8 mouse cellular contexts compared by ENCODE assay signal in the genomic region with DNA sequence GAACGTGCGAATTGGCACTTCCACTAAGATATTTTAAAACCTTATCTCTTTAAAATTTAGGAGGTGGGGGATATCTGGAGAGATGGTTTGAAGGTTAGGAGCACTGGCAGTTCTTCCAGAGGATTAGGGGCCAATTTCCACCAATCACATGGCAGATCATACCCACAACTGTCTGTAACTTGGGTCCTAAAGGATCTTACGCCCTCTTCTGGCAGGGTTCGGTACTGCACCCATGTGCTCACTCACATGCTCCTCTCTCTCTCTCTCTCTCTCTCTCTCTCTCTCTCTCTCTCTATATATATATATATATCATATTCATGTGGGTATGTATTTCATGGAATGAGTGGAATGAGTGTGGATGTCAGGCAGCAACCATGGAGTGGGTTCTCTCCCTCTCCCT.
DNase-seq lines count a peak whose midpoint lies in the region; ATAC-seq and TF ChIP-seq lines count a peak whose summit lies in the region.

No protein-coding gene starts in this region.

- H3K27ac ChIP-seq in forebrain, embryonic 11.5 days (ENCODE audit: low read depth, low read length): no peak overlapping the region
- H3K27ac ChIP-seq in forebrain, embryonic 14.5 days (ENCODE audit: low read depth, low read length): no peak overlapping the region
- H3K27ac ChIP-seq in midbrain, postnatal 0 days (ENCODE audit: low read depth, low read length): no peak overlapping the region
- no peak overlapping the region for H3K27ac ChIP-seq in midbrain, embryonic 15.5 days
- no peak overlapping the region for H3K27ac ChIP-seq in neural tube, embryonic 11.5 days (ENCODE audit: low read depth, low read length)
- no peak overlapping the region for H3K27ac ChIP-seq in cerebellum, adult 2 months (ENCODE audit: insufficient read depth, low read length)

- H3K9me3 ChIP-seq in forebrain, embryonic 11.5 days (ENCODE audit: control insufficient read depth, low read length): no peaks in the 10 kb centered on the region
- H3K9me3 ChIP-seq in forebrain, embryonic 14.5 days (replicated peaks; ENCODE audit: control insufficient read depth, low read length): no peaks in the 10 kb centered on the region
- no peaks in the 10 kb centered on the region for H3K9me3 ChIP-seq in midbrain, postnatal 0 days (ENCODE audit: low read length)
- H3K9me3 ChIP-seq in midbrain, embryonic 15.5 days: no peaks in the 10 kb centered on the region
- H3K9me3 ChIP-seq in neural tube, embryonic 11.5 days (ENCODE audit: control insufficient read depth, low read length): no peaks in the 10 kb centered on the region

- ATAC-seq in forebrain, embryonic 11.5 days (replicated peaks; ENCODE audit: low FRiP score): peak; percentile 42; the same call in 1 of the 2 replicates
- ATAC-seq in forebrain, embryonic 14.5 days: no peak
- ATAC-seq in midbrain, postnatal 0 days (ENCODE audit: low FRiP score): no peak
- ATAC-seq in midbrain, embryonic 15.5 days (replicated peaks): no peak
- no peak for ATAC-seq in neural tube, embryonic 11.5 days (ENCODE audit: insufficient read depth, low FRiP score, low TSS enrichment)

- H3K27me3 ChIP-seq in forebrain, embryonic 11.5 days (ENCODE audit: control insufficient read depth, insufficient read depth, low read length): peaks cover 3% of the 10 kb centered on the region; the same call in 1 of the 2 replicates
- H3K27me3 ChIP-seq in forebrain, embryonic 14.5 days (replicated peaks; ENCODE audit: control insufficient read depth, insufficient read depth, low read length): no peaks in the 10 kb centered on the region
- H3K27me3 ChIP-seq in midbrain, postnatal 0 days (ENCODE audit: insufficient read depth, low read length): no peaks in the 10 kb centered on the region; the same call in 1 of the 2 replicates
- H3K27me3 ChIP-seq in midbrain, embryonic 15.5 days (replicated peaks): peaks cover 7% of the 10 kb centered on the region
- H3K27me3 ChIP-seq in neural tube, embryonic 11.5 days (ENCODE audit: control insufficient read depth, insufficient read depth, low read length): peaks cover 3% of the 10 kb centered on the region; the same call in 1 of the 2 replicates
- no peaks in the 10 kb centered on the region for H3K27me3 ChIP-seq in cerebellum, adult 2 months (ENCODE audit: control insufficient read depth, insufficient read depth, low read length)

- H3K36me3 ChIP-seq in forebrain, embryonic 11.5 days (ENCODE audit: control insufficient read depth, insufficient read depth, low read length): no peaks in the 10 kb centered on the region
- no peaks in the 10 kb centered on the region for H3K36me3 ChIP-seq in forebrain, embryonic 14.5 days (ENCODE audit: control insufficient read depth, insufficient read depth, low read length)
- no peaks in the 10 kb centered on the region for H3K36me3 ChIP-seq in midbrain, postnatal 0 days (ENCODE audit: insufficient read depth, low read length)
- H3K36me3 ChIP-seq in midbrain, embryonic 15.5 days (replicated peaks): no peaks in the 10 kb centered on the region
- no peaks in the 10 kb centered on the region for H3K36me3 ChIP-seq in neural tube, embryonic 11.5 days (ENCODE audit: control insufficient read depth, insufficient read depth, low read length)

- no peak overlapping the region for H3K4me3 ChIP-seq in forebrain, embryonic 11.5 days (ENCODE audit: low read depth, low read length)
- H3K4me3 ChIP-seq in forebrain, embryonic 14.5 days (ENCODE audit: low read depth, low read length): no peak overlapping the region
- no peak overlapping the region for H3K4me3 ChIP-seq in midbrain, postnatal 0 days (ENCODE audit: low read depth, low read length)
- no peak overlapping the region for H3K4me3 ChIP-seq in midbrain, embryonic 15.5 days
- H3K4me3 ChIP-seq in neural tube, embryonic 11.5 days (ENCODE audit: low read depth, low read length): no peak overlapping the region
- no peak overlapping the region for H3K4me3 ChIP-seq in cerebellum, adult 2 months (replicated peaks; ENCODE audit: insufficient read depth, low read depth, low read length)

- no peaks in the 10 kb centered on the region for H3K4me1 ChIP-seq in forebrain, embryonic 11.5 days (replicated peaks; ENCODE audit: control insufficient read depth, insufficient read depth, low read length)
- no peaks in the 10 kb centered on the region for H3K4me1 ChIP-seq in forebrain, embryonic 14.5 days (ENCODE audit: control insufficient read depth, insufficient read depth, low read length)
- H3K4me1 ChIP-seq in midbrain, postnatal 0 days (ENCODE audit: insufficient read depth, low read length): no peaks in the 10 kb centered on the region
- H3K4me1 ChIP-seq in midbrain, embryonic 15.5 days: no peaks in the 10 kb centered on the region
- no peaks in the 10 kb centered on the region for H3K4me1 ChIP-seq in neural tube, embryonic 11.5 days (ENCODE audit: control insufficient read depth, insufficient read depth, low read length)
- H3K4me1 ChIP-seq in cerebellum, adult 2 months (ENCODE audit: control insufficient read depth, insufficient read depth, low read length): no peaks in the 10 kb centered on the region

- peak; percentile 40 for TF ChIP-seq CTCF in midbrain, postnatal 0 days (IDR thresholded peaks at IDR 0.05)
- TF ChIP-seq CTCF in cerebellum, adult 2 months (IDR thresholded peaks at IDR 0.05; ENCODE audit: borderline replicate concordance, insufficient read depth, low read depth, low read length): no peak

- no peak overlapping the region for H3K9ac ChIP-seq in forebrain, embryonic 11.5 days (ENCODE audit: low read length)
- H3K9ac ChIP-seq in forebrain, embryonic 14.5 days (ENCODE audit: low read length): no peak overlapping the region
- H3K9ac ChIP-seq in midbrain, postnatal 0 days (replicated peaks; ENCODE audit: low read length, poor library complexity, severe bottlenecking): no peak overlapping the region
- no peak overlapping the region for H3K9ac ChIP-seq in midbrain, embryonic 15.5 days
- H3K9ac ChIP-seq in neural tube, embryonic 11.5 days (ENCODE audit: low read length): no peak overlapping the region

- no peak overlapping the region for H3K4me2 ChIP-seq in forebrain, embryonic 11.5 days (ENCODE audit: low read depth, low read length, severe bottlenecking)
- H3K4me2 ChIP-seq in forebrain, embryonic 14.5 days (ENCODE audit: low read length): no peak overlapping the region
- no peak overlapping the region for H3K4me2 ChIP-seq in midbrain, postnatal 0 days (ENCODE audit: low read depth, low read length, poor library complexity, severe bottlenecking)
- no peak overlapping the region for H3K4me2 ChIP-seq in midbrain, embryonic 15.5 days
- no peak overlapping the region for H3K4me2 ChIP-seq in neural tube, embryonic 11.5 days (ENCODE audit: low read depth)

- DNase-seq in forebrain, embryonic 11.5 days (ENCODE audit: low spot score): peak; percentile 54
- DNase-seq in forebrain, embryonic 14.5 days (ENCODE audit: low spot score): no peak
- DNase-seq in midbrain, postnatal 0 days (ENCODE audit: low spot score): no peak
- peak; percentile 4 for DNase-seq in embryo, embryonic 9.5 days (ENCODE audit: extremely low spot score)
- peak; percentile 18 for DNase-seq in neural tube, embryonic 11.5 days (ENCODE audit: low spot score)
- DNase-seq in cerebellum, adult 8-10 months: no peak
- no peak for DNase-seq in cerebellum, adult 2 months

- WGBS in forebrain, embryonic 11.5 days: 40% methylated on average over 4 of the region's 4 CpGs
- 47% methylated on average over 4 of the region's 4 CpGs for WGBS in forebrain, embryonic 14.5 days
- 44% methylated on average over 4 of the region's 4 CpGs for WGBS in midbrain, postnatal 0 days
- WGBS in midbrain, embryonic 15.5 days: 47% methylated on average over 4 of the region's 4 CpGs
- WGBS in neural tube, embryonic 11.5 days: 54% methylated on average over 4 of the region's 4 CpGs
- 41% methylated on average over 4 of the region's 4 CpGs for WGBS in cerebellum, adult 2 months

- TF ChIP-seq POLR2A in cerebellum, adult 2 months (IDR thresholded peaks at IDR 0.05; ENCODE audit: borderline replicate concordance, insufficient read depth, low read length): no peak

Comparison
In these comparisons a context has a peak if more than half of its experiments do, and no peak if none do; other contexts are left out.
1. DNase-seq: peak in forebrain, embryonic 11.5 days (single experiment), embryo, embryonic 9.5 days (single experiment) and neural tube, embryonic 11.5 days (single experiment); none in forebrain, embryonic 14.5 days (single experiment), midbrain, postnatal 0 days (single experiment), cerebellum, adult 8-10 months (single experiment) and cerebellum, adult 2 months (0 of 2).